Mouse (Mus musculus) layer of hippocampus, adult 2 months (tissue): ENCODE measurements at regions not wholly inside any gene's neighbourhood (a gene's known extent, or its start where the extent isn't known, plus 50 kb on each side); places are given as distances from the start of the nearest gene placed in this dataset.
A peak's percentile ranks its signal among the peaks of the same experiment; 100 is the strongest.

Source experiments
- DNase-seq, 2 experiments: peaks; one replicate each; pipeline ENCODE4 v3.0.0; 2022; ENCODE audit warnings: low spot score in 2 of 2
- H3K27ac ChIP-seq: fragments of 200-600 bp; 2 replicates; pipeline ENCODE4 v1.8.1; 2022
- H3K4me3 ChIP-seq: fragments of 200-600 bp; 2 replicates; pipeline ENCODE4 v1.8.1; 2022; ENCODE audit warnings: mild to moderate bottlenecking
- CTCF ChIP-seq: fragments of 200-600 bp; conservative IDR thresholded peaks from 2 replicates; pipeline ENCODE4 v1.8.1; 2022; ENCODE audit warnings: antibody characterized with exemption, mild to moderate bottlenecking, moderate library complexity

- 0 out of 2 replicates have a peak overlapping the region, but pooled peaks have one; percentile 32 for H3K27ac ChIP-seq
Measured at GRCm38 (mm10) chr17:15199235-15199634, 157.9 kb upstream of the Gm3448 start.

GRCm38 (mm10) chr17:15197361-15197760 lies 156.0 kb upstream of the Gm3448 start:
- Histone ChIP-seq H3K27ac (no peak overlapping the region), H3K4me3 (no peak overlapping the region)
- no peak for TF ChIP-seq CTCF
- DNase-seq: no peak

More at GRCm38 (mm10) chr17:15199235-15199634, 157.9 kb upstream of the Gm3448 start:
- no peak for TF ChIP-seq CTCF
- no peak for DNase-seq
- no peak overlapping the region for H3K4me3 ChIP-seq

- no peak for TF ChIP-seq CTCF
- Histone ChIP-seq H3K27ac (no peak overlapping the region), H3K4me3 (no peak overlapping the region)
- no peak for DNase-seq
Measured at GRCm38 (mm10) chr17:15195819-15196218, 154.5 kb upstream of the Gm3448 start.

GRCm38 (mm10) chr17:15194894-15195461 lies 153.6 kb upstream of the Gm3448 start:
- TF ChIP-seq CTCF: no peak
- DNase-seq: no peak
- H3K27ac ChIP-seq: no peak overlapping the region
- H3K4me3 ChIP-seq: no peak overlapping the region

GRCm38 (mm10) chr17:15193831-15194230 lies 152.5 kb upstream of the Gm3448 start:
- peak; percentile 39 to 73 for DNase-seq
- Histone ChIP-seq H3K27ac (0 out of 2 replicates have a peak overlapping the region, but pooled peaks have one; percentile 3), H3K4me3 (no peak overlapping the region)
- TF ChIP-seq CTCF: no peak

- no peak for DNase-seq
- Histone ChIP-seq H3K4me3 (no peak overlapping the region), H3K27ac (no peak overlapping the region)
- no peak for TF ChIP-seq CTCF
Measured at GRCm38 (mm10) chr17:15192840-15193239, 151.5 kb upstream of the Gm3448 start.

- Histone ChIP-seq H3K4me3 (no peak overlapping the region), H3K27ac (no peak overlapping the region)
- no peak for TF ChIP-seq CTCF
- no peak for DNase-seq
Measured at GRCm38 (mm10) chr17:15185217-15185616, 143.9 kb upstream of the Gm3448 start.

GRCm38 (mm10) chr17:15183800-15184199 lies 142.5 kb upstream of the Gm3448 start:
- DNase-seq: no peak
- TF ChIP-seq CTCF: no peak
- no peak overlapping the region for H3K4me3 ChIP-seq
- no peak overlapping the region for H3K27ac ChIP-seq

- no peak for DNase-seq
- TF ChIP-seq CTCF: no peak
- Histone ChIP-seq H3K4me3 (no peak overlapping the region), H3K27ac (no peak overlapping the region)
Measured at GRCm38 (mm10) chr17:15182105-15182504, 140.8 kb upstream of the Gm3448 start.

- no peak for DNase-seq
- Histone ChIP-seq H3K27ac (peak overlapping the region; percentile 6; the same call in 1 of the 2 replicates), H3K4me3 (no peak overlapping the region)
- peak; percentile 49 for TF ChIP-seq CTCF
Measured at GRCm38 (mm10) chr17:15180223-15180860, 139.0 kb upstream of the Gm3448 start.

- no peak for DNase-seq
- Histone ChIP-seq H3K27ac (peak overlapping the region; percentile 6), H3K4me3 (no peak overlapping the region)
- no peak for TF ChIP-seq CTCF
Measured at GRCm38 (mm10) chr17:15179411-15179951, 138.1 kb upstream of the Gm3448 start.

- Histone ChIP-seq H3K27ac (no peak overlapping the region), H3K4me3 (no peak overlapping the region)
- no peak for DNase-seq
- no peak for TF ChIP-seq CTCF
Measured at GRCm38 (mm10) chr17:15177390-15177789, 136.1 kb upstream of the Gm3448 start.

- TF ChIP-seq CTCF: no peak
- no peak for DNase-seq
- Histone ChIP-seq H3K4me3 (no peak overlapping the region), H3K27ac (no peak overlapping the region)
Measured at GRCm38 (mm10) chr17:15174354-15174953, 133.1 kb upstream of the Gm3448 start.
